Mouse (Mus musculus) limb, embryonic 12.5 days (tissue): ENCODE results near the gene Lrrn4cl. TPM values are rescaled to one million over a fixed set of nuclear protein-coding genes. Genes with fewer than 3 reads are reported as not detected.

ENCODE experiments used
- ATAC-seq: fragments of 200-750 bp; cut with Nextera tagmentation; 2 replicates; pipeline ENCODE4 v1.8.0; 2017; ENCODE audit warnings: low read depth, moderate TSS enrichment; ENCODE audit not compliant: insufficient number of reproducible peaks, insufficient read depth, low FRiP score, low TSS enrichment
- H3K27ac ChIP-seq: fragments of 300-500 bp; sonication (generic); 2 replicates; pipeline ENCODE4 v1.5.1; 2016; ENCODE audit warnings: mild to moderate bottlenecking, moderate library complexity
- H3K27me3 ChIP-seq: fragments of 300-500 bp; sonication (generic); 2 replicates; pipeline ENCODE4 v1.6.1; 2016; ENCODE audit warnings: mild to moderate bottlenecking, moderate library complexity
- H3K36me3 ChIP-seq: fragments of 300-500 bp; sonication (generic); 2 replicates; pipeline ENCODE4 v1.6.1; 2016; ENCODE audit warnings: mild to moderate bottlenecking, moderate library complexity
- H3K4me1 ChIP-seq: fragments of 300-500 bp; sonication (generic); replicated peaks from 2 replicates; pipeline ENCODE4 v1.6.1; 2016
- H3K4me2 ChIP-seq: fragments of 300-500 bp; sonication (generic); 2 replicates; pipeline ENCODE4 v1.6.1; 2016; ENCODE audit warnings: mild to moderate bottlenecking, moderate library complexity
- H3K4me3 ChIP-seq: fragments of 300-500 bp; sonication (generic); replicated peaks from 2 replicates; pipeline ENCODE4 v1.5.1; 2016; ENCODE audit warnings: mild to moderate bottlenecking
- H3K9ac ChIP-seq: fragments of 300-500 bp; sonication (generic); replicated peaks from 2 replicates; pipeline ENCODE4 v1.6.1; 2016; ENCODE audit warnings: mild to moderate bottlenecking, moderate library complexity
- H3K9me3 ChIP-seq: fragments of 300-500 bp; sonication (generic); 2 replicates; pipeline ENCODE4 v1.6.1; 2016; ENCODE audit warnings: mild to moderate bottlenecking, moderate library complexity
- WGBS: fragments of 180-500 bp; shearing (Covaris S2); methylation state at CpG from one replicate; pipeline ENCODE4 v1.1.7; 2016; 5-methylcytosine and 5-hydroxymethylcytosine counted together
- polyA plus RNA-seq: library from polyadenylated mRNA; unstranded; fragments of >200 nt; fragmentation: Nextera tagmentation; extraction: Ambion mirVana; gene quantifications from 2 replicates; pipeline ENCODE4 v1.2.1, GENCODE M21; 2016

The Lrrn4cl gene
- polyA plus RNA-seq, 1 experiment from 2014 or later: 0.24 TPM

DNA sequence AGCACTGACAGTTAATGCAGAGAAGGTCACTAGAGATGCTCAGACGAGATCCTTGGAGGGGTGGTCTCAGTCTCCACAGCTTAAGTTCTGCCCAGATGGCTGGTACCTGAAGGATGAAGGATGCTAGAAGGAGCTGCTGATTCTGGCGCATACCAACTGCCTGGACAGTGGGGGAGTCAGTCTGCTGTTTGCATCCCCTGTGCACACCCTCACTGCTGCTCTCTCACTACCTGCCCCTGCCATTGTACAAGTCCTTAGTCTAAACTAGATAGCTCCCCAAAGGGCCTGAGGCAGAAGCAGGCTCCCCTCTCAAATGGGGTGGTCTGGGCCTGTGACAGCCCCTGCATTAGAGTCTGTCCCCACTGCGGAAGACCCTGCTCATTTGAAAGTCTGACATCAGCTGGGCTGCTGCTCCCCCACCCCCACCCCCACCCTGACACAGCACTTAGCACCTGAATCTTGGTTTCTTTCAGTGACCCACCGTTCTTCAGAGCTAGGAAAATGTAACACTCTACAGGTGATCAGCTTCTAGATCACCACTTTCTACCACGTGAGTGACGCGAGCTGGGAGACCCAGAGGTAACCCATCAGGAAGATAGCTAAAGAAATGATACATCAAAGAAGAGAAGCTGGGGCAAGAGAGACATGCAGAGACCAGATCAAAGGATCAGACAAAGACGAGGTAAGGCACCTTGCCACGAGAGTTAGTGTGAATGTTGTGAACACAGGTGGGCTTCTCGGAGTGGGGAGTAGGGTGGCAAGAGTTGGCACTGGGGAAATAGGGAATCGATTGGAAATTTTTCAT, 11.3 kb upstream of the Lrrn4cl start, which contains the start of gene Gng3:
Gng3 (minus strand) TSS at position 92 of the 805 bp plus-strand sequence.
- Histone ChIP-seq H3K4me3 (peak within 1 kb of the TSS; percentile 52), H3K27me3 (no peaks in the 10 kb centered on the region), H3K4me2 (peak within 1 kb of the TSS; percentile 73), H3K36me3 (peaks cover 38% of the 10 kb centered on the region), H3K4me1 (peaks cover 32% of the 10 kb centered on the region), H3K27ac (peak within 1 kb of the TSS; percentile 98), H3K9me3 (no peaks in the 10 kb centered on the region), H3K9ac (peak within 1 kb of the TSS; percentile 76)
- 42% methylated on average over 11 of the region's 11 CpGs for WGBS
- peak; percentile 41; the same call in 1 of the 2 replicates for ATAC-seq

DNA sequence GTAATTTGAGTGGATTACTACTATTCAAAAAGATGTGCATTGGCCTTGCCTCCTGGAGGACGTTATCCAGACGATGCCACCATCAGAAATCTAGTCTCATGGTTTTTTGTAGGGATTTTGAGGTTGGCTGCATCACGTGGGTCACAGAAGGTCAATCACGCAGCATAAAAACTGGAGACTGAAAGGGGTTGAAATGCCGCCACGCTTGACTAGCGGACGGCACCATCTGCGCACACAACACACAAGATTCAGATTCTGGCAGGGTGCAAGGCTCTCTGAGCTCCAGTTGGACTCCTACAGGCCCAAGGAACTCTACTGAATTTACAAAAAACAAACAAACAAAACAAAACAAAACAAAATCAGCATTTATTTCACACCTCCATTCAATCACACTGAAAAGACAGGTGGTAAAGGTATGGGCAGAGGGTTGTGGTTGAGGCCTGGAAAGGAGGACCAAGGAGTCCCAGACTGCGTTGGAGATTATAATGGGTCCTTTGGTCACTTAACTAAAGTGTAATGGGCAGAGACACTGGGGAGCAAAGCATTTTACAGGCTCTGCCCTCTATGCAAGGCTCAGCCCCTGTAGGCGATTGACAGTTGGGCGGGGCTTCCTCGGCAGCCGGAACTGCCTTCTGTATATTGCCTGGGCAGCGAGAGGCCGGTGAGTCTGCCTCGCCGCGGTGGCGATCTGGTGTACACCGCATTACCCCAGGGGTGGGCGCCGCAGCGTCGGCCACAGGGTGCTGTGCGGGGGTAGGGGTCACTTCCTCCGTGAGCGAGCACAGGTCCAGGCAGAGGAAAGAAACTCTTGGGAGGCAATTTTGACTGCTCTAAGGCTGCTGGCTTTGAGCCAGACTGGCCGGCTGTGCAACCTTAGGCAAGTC, 10.4 kb upstream of the Lrrn4cl start:
- 24% methylated on average over 29 of the region's 29 CpGs for WGBS
- Histone ChIP-seq H3K9me3 (no peaks in the 10 kb centered on the region), H3K36me3 (peaks cover 31% of the 10 kb centered on the region), H3K4me2 (peak overlapping the region; percentile 73), H3K27me3 (no peaks in the 10 kb centered on the region), H3K9ac (peak overlapping the region; percentile 67), H3K4me1 (peaks cover 32% of the 10 kb centered on the region), H3K27ac (0 out of 2 replicates have a peak overlapping the region, but pooled peaks have one; percentile 20), H3K4me3 (peak overlapping the region; percentile 52)
- ATAC-seq: no peak

DNA sequence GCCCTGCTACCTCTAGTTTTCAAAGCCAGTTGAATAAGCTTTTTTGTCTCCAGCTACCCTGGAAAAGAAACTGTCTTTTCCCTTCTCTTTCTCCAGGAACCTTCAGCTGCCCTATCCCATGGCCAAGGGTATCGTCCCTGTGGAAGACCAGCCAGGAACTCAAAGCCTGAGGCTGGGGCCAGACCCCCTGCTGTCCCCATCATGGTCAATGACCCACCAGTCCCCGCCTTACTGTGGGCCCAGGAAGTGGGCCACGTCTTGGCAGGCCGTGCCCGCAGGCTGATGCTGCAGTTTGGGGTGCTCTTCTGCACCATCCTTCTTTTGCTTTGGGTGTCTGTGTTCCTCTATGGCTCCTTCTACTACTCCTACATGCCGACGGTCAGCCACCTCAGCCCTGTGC, 9.6 kb upstream of the Lrrn4cl start:
- H3K4me2 ChIP-seq: peak overlapping the region; percentile 73
- no peaks in the 10 kb centered on the region for H3K9me3 ChIP-seq
- H3K9ac ChIP-seq: peak overlapping the region; percentile 67; the same call in 1 of the 2 replicates
- no peak for ATAC-seq
- H3K27me3 ChIP-seq: no peaks in the 10 kb centered on the region
- H3K4me1 ChIP-seq: peaks cover 32% of the 10 kb centered on the region
- peaks cover 29% of the 10 kb centered on the region for H3K36me3 ChIP-seq
- H3K4me3 ChIP-seq: peak overlapping the region; percentile 44
- WGBS: 86% methylated on average over 7 of the region's 7 CpGs
- H3K27ac ChIP-seq: no peak overlapping the region

DNA sequence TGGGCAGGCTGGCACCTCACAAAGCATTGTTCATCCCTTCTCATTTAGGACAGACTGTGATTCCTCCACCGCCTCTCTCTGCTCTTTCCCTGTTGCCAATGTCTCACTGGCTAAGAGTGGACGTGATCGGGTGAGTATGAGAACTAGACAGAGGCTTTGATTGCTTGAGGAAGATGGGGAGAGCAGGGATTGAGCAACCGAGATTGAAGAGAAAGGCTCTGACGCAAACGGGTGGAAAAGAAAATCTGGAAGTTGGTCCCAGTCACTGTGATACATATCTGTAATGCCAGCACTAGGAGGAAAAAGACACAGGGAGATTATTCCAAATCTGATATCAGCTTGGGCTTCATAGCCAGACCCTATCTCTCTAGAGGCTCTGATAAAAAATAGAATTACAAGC, 7.6 kb upstream of the Lrrn4cl start:
- Histone ChIP-seq H3K4me1 (peaks cover 32% of the 10 kb centered on the region), H3K27ac (no peak overlapping the region), H3K4me2 (no peak overlapping the region), H3K9me3 (no peaks in the 10 kb centered on the region), H3K4me3 (no peak overlapping the region), H3K36me3 (peaks cover 44% of the 10 kb centered on the region), H3K9ac (no peak overlapping the region), H3K27me3 (no peaks in the 10 kb centered on the region)
- no peak for ATAC-seq
- WGBS: 88% methylated on average over 6 of the region's 6 CpGs

DNA sequence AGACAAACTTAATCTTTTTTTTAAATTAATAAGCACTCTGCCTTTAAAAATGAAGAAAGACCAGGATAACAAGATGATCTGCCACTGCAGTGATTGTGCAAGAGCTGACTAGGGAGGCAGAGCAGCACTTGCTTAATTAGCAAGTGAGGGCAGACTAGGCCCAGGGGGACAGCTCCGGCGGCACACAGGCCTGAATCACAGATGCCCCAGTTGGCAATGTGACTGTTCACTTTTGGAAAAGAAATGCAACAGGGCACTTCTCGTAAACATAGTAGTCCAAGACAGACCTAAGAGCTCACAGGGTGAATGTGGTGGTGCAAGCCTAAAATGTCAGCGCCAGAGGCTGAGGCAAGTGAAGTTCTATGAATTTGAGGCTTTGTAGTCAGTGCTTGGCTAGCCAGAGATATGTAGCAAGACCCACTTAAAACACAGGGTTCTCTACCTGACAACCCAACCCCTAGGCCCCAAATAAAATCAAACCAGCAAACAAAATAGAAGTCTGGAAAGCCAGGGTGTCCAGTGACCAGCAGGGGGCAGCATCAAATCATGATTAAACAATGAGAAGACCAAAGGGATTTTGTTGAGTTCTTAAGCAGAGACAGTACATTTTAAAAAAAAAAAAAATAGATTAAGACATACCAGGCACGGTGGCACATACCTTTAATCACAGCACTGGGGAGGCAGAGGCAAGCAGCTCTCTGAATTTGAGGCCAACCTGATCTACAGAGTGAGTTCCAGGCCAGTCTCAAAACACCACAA, 6.0 kb upstream of the Lrrn4cl start:
- Histone ChIP-seq H3K27ac (0 out of 2 replicates have a peak overlapping the region, but pooled peaks have one; percentile 35), H3K4me1 (peaks cover 17% of the 10 kb centered on the region), H3K9me3 (no peaks in the 10 kb centered on the region), H3K27me3 (no peaks in the 10 kb centered on the region), H3K9ac (no peak overlapping the region), H3K4me3 (no peak overlapping the region), H3K36me3 (peaks cover 53% of the 10 kb centered on the region), H3K4me2 (no peak overlapping the region)
- no peak for ATAC-seq
- 67% methylated on average over 5 of the region's 5 CpGs for whole genome bisulfite sequencing

DNA sequence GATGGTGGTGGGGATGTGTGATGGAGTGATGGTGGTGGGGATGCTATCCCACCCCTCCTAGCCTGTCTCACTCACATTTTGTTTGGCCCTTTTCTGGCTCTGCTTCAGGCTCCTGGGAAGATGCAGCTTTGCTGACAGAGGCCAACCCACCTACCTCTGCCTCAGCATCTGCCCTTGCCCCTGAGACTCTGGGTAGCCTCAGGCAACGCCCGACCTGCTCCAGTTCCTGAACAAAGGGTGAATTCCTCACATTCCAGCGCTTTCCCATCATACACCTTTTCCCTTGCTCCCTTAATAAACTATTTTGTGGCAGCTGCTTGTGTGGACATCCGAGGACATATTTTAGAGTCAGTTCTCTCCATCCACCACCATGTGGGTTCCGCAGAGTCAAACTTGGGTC, 2.2 kb upstream of the Lrrn4cl start:
- Histone ChIP-seq H3K27me3 (no peaks in the 10 kb centered on the region), H3K4me2 (no peak overlapping the region), H3K4me3 (no peak overlapping the region), H3K4me1 (peaks cover 14% of the 10 kb centered on the region), H3K9me3 (no peaks in the 10 kb centered on the region), H3K36me3 (peaks cover 36% of the 10 kb centered on the region), H3K27ac (no peak overlapping the region), H3K9ac (no peak overlapping the region)
- WGBS: 79% methylated on average over 5 of the region's 5 CpGs
- ATAC-seq: no peak

DNA sequence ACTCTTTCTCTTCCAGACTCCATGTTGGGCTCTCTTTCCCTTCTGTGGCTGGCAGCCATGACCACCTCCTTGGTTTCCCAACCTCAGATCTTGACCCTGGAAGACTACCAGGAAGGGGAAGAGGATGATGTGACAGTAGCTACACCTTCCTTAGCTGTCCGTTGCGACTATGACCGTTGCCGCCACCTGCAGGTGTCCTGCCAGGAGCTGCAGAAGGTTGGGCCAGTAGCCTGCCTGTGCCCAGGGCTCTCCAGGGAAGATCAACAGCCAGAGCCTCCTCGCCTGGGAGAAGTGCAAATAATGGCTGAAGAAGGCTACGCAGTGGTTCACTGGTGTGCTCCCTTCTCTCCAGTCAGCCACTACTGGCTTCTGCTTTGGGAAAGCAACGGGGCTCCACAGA, 1.1 kb downstream of the Lrrn4cl start:
- Histone ChIP-seq H3K4me1 (peaks cover 14% of the 10 kb centered on the region), H3K9ac (0 out of 2 replicates have a peak overlapping the region, but pooled peaks have one; percentile 8), H3K9me3 (no peaks in the 10 kb centered on the region), H3K27ac (no peak overlapping the region), H3K36me3 (peaks cover 22% of the 10 kb centered on the region), H3K4me2 (no peak overlapping the region), H3K27me3 (no peaks in the 10 kb centered on the region), H3K4me3 (no peak overlapping the region)
- WGBS: 58% methylated on average over 7 of the region's 7 CpGs
- no peak for ATAC-seq

DNA sequence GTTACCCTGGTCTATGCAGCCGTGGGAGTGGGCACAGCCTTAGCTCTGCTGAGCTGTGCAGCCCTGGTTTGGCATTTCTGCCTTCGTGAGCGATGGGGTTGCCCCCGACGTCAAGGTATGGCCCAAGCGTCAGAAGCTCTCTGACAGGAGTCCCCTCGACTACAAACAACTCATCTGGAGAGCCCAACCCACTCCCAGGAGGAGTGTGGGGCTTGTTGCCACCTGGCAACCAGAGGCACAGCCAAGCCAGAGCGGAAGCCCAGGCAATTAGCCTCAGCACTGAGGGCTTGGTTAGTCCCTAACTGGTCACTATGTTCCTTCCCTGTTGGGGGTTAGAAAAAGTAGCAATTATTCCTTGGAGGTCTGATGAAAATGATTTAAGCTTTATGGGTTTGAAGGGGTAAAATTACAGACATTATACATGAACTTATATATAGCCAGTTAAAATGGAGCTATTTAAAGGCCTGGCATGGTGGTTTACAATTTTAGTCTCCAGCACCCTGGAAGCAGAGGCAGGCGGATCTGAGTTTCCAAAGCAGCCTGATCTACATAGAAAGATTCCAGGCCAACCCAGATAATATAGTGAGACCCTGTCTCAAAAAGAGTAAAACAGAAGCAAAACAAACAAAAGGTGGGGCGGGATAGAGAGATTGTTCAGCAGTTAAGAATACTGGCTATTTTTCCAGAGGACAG, 1.8 kb downstream of the Lrrn4cl start:
- peaks cover 15% of the 10 kb centered on the region for H3K36me3 ChIP-seq
- H3K27ac ChIP-seq: no peak overlapping the region
- H3K4me3 ChIP-seq: no peak overlapping the region
- peaks cover 14% of the 10 kb centered on the region for H3K4me1 ChIP-seq
- 0 out of 2 replicates have a peak overlapping the region, but pooled peaks have one; percentile 8 for H3K9ac ChIP-seq
- no peak overlapping the region for H3K4me2 ChIP-seq
- no peaks in the 10 kb centered on the region for H3K9me3 ChIP-seq
- WGBS: 49% methylated on average over 10 of the region's 10 CpGs
- no peak for ATAC-seq
- no peaks in the 10 kb centered on the region for H3K27me3 ChIP-seq

DNA sequence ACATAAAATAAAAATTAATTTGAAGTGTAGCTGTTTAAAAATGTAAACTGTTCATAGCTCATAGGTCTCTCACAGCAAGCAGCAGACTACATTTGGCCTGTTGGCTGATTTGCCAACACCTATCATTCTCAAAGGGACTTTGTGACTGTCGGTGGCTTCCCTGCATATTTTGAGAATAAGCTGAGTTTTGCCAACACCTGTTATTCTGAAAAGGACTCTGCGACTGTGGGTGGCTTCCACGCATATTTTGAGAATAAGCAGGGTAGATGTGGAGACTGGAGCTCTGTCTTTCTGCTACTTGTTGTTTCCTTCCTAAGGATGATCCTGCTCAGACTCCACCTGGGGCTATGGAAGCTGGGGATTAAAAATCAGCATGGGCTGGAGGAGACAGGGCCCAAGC, 2.5 kb downstream of the Lrrn4cl start:
- H3K27me3 ChIP-seq: no peaks in the 10 kb centered on the region
- no peak for ATAC-seq
- H3K9ac ChIP-seq: no peak overlapping the region
- 81% methylated on average over 3 of the region's 3 CpGs for WGBS
- H3K4me2 ChIP-seq: no peak overlapping the region
- peaks cover 14% of the 10 kb centered on the region for H3K4me1 ChIP-seq
- H3K4me3 ChIP-seq: no peak overlapping the region
- peaks cover 8% of the 10 kb centered on the region; the same call in 1 of the 2 replicates for H3K36me3 ChIP-seq
- H3K27ac ChIP-seq: no peak overlapping the region
- H3K9me3 ChIP-seq: no peaks in the 10 kb centered on the region

DNA sequence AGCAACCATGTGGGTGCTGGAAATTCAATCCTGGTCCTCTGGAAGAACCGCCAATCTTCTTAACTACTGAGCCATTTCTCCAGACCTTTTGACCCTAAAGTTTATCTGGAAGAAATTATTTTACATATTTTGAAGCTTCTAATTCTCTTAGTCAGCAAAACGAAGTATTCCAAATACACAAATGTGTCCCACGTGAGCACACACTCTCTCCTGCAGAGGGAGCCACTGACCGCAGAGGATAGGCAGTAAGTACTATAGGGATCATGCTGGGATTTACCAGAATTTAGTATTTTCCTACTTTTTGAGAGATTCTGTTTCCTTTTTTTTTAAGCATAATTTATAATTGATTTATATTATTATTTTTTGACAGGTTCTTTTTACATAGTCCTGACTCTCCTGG, 7.1 kb downstream of the Lrrn4cl start:
- 44% methylated on average over 4 of the region's 4 CpGs for WGBS

More for the DNA sequence above, 7.1 kb downstream of the Lrrn4cl start:
- Histone ChIP-seq H3K27me3 (no peaks in the 10 kb centered on the region), H3K36me3 (no peaks in the 10 kb centered on the region), H3K4me1 (no peaks in the 10 kb centered on the region), H3K4me2 (no peak overlapping the region), H3K27ac (no peak overlapping the region), H3K4me3 (no peak overlapping the region), H3K9ac (no peak overlapping the region), H3K9me3 (no peaks in the 10 kb centered on the region)
- no peak for ATAC-seq
